10 mouse cellular contexts compared by ENCODE assay signal in the genomic region with DNA sequence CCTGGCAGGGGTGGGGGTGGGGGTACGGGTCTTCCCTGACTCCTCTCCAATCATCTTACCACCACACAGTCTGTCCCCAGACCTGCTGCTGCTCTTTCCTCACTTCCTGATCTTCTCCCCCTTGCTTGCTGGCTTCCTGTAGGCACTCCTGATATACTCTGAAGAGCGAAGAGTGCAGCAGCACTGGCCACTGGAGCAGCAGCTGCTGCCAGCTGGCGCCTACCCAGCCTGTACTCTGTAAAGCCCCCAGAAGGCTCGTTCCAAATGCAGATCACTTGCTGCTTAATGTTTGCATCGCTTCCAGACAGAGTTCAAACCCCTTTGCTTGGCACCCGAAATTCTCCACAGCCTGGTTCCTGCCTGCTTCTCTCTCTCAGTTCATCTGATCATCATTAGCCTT. TPM values are rescaled to one million over a fixed set of nuclear protein-coding genes. Genes with fewer than 3 reads are reported as not detected.
DNase-seq lines count a peak whose midpoint lies in the region; ATAC-seq and TF ChIP-seq lines count a peak whose summit lies in the region.
"Had no signal": no experiment of that assay in that cellular context is flagged by ENCODE, and none has a peak within 500 bp of the region (broad histone marks: within the 10 kb centered on the region; RNA-seq: fewer than 3 reads in every experiment).

No protein-coding gene starts in this region.

- H3K27ac ChIP-seq in lung, embryonic 15.5 days: no peak overlapping the region
- H3K27ac ChIP-seq in forebrain, embryonic 16.5 days (ENCODE audit: low read length): no peak overlapping the region
- no peak overlapping the region for H3K27ac ChIP-seq in neural tube, embryonic 14.5 days (ENCODE audit: low read depth, low read length)
- H3K27ac ChIP-seq: macrophage had no signal

- ATAC-seq in lung, embryonic 15.5 days (ENCODE audit: borderline replicate concordance, extremely low read depth, low FRiP score, low TSS enrichment): peak; percentile 68; the same call in 1 of the 2 replicates
- ATAC-seq in forebrain, embryonic 16.5 days: 0 out of 2 replicates have a peak, but pooled peaks have one; percentile 26
- ATAC-seq in neural tube, embryonic 14.5 days (ENCODE audit: low read depth): peak; percentile 44; the same call in 1 of the 2 replicates

- no peak for TF ChIP-seq CTCF in lung, adult 2 months (IDR thresholded peaks at IDR 0.05; ENCODE audit: insufficient read depth, low read length)

- no peaks in the 10 kb centered on the region for H3K36me3 ChIP-seq in lung, embryonic 15.5 days
- no peaks in the 10 kb centered on the region for H3K36me3 ChIP-seq in forebrain, embryonic 16.5 days (ENCODE audit: control insufficient read depth, insufficient read depth)
- no peaks in the 10 kb centered on the region for H3K36me3 ChIP-seq in neural tube, embryonic 14.5 days (ENCODE audit: control insufficient read depth, insufficient read depth, low read length)

- H3K4me2 ChIP-seq in lung, embryonic 15.5 days: no peak overlapping the region
- H3K4me2 ChIP-seq in forebrain, embryonic 16.5 days (ENCODE audit: low read length): no peak overlapping the region
- H3K4me2 ChIP-seq in neural tube, embryonic 14.5 days (ENCODE audit: low read depth, low read length): no peak overlapping the region; the same call in 1 of the 2 replicates

- H3K4me1 ChIP-seq in lung, embryonic 15.5 days: peaks cover 16% of the 10 kb centered on the region
- peaks cover 4% of the 10 kb centered on the region for H3K4me1 ChIP-seq in lung, adult 2 months (ENCODE audit: control insufficient read depth, insufficient read depth, low read length)
- peaks cover 15% of the 10 kb centered on the region for H3K4me1 ChIP-seq in forebrain, embryonic 16.5 days (replicated peaks; ENCODE audit: control insufficient read depth, insufficient read depth, low read length)
- peaks cover 16% of the 10 kb centered on the region; the same call in 1 of the 2 replicates for H3K4me1 ChIP-seq in neural tube, embryonic 14.5 days (ENCODE audit: control insufficient read depth, insufficient read depth, low read length)

- H3K9me3 ChIP-seq in lung, embryonic 15.5 days: no peaks in the 10 kb centered on the region
- H3K9me3 ChIP-seq in forebrain, embryonic 16.5 days (ENCODE audit: control insufficient read depth, low read length): no peaks in the 10 kb centered on the region
- no peaks in the 10 kb centered on the region for H3K9me3 ChIP-seq in neural tube, embryonic 14.5 days (ENCODE audit: control insufficient read depth, low read length)

- WGBS in lung, embryonic 15.5 days: 37% methylated on average over 6 of the region's 6 CpGs
- WGBS in lung, adult 2 months: 58% methylated on average over 6 of the region's 6 CpGs
- 36% methylated on average over 6 of the region's 6 CpGs for WGBS in forebrain, embryonic 16.5 days
- 46% methylated on average over 6 of the region's 6 CpGs for WGBS in neural tube, embryonic 14.5 days

- no peak for TF ChIP-seq POLR2A in lung, adult 2 months (IDR thresholded peaks at IDR 0.05; ENCODE audit: borderline replicate concordance, extremely low read depth, low read depth, low read length)

- peak; percentile 85 for DNase-seq in heart, adult 11 months
- no peak for DNase-seq in heart, adult 9 months (ENCODE audit: low spot score in 2 of 2)
- no peak for DNase-seq in lung, adult 2 months
- no peak for DNase-seq in cerebellum, adult 9-11 months
- no peak for DNase-seq in left cerebral cortex, adult 11 months (ENCODE audit: low spot score)
- DNase-seq: kidney, adult 11 months had no signal

- H3K4me3 ChIP-seq in lung, embryonic 15.5 days: no peak overlapping the region
- H3K4me3 ChIP-seq in lung, adult 2 months (replicated peaks; ENCODE audit: extremely low read depth, low read depth, low read length): no peak overlapping the region
- no peak overlapping the region for H3K4me3 ChIP-seq in forebrain, embryonic 16.5 days (replicated peaks; ENCODE audit: low read length)
- no peak overlapping the region for H3K4me3 ChIP-seq in neural tube, embryonic 14.5 days (ENCODE audit: low read depth, low read length)

- no peaks in the 10 kb centered on the region for H3K27me3 ChIP-seq in lung, embryonic 15.5 days
- H3K27me3 ChIP-seq in forebrain, embryonic 16.5 days (replicated peaks; ENCODE audit: control insufficient read depth, insufficient read depth, low read length): no peaks in the 10 kb centered on the region
- no peaks in the 10 kb centered on the region for H3K27me3 ChIP-seq in neural tube, embryonic 14.5 days (ENCODE audit: control insufficient read depth, insufficient read depth, low read length)

- H3K9ac ChIP-seq in lung, embryonic 15.5 days: no peak overlapping the region
- no peak overlapping the region for H3K9ac ChIP-seq in forebrain, embryonic 16.5 days (replicated peaks; ENCODE audit: low read depth, low read length)
- H3K9ac ChIP-seq in neural tube, embryonic 14.5 days (replicated peaks; ENCODE audit: low read depth, low read length): no peak overlapping the region

RNA-seq across cellular contexts. Expression of gene Ccdc30, which starts 2.5 kb away (rescaled TPM):
- 5.2 and 5.6 TPM in 2 replicates for polyA plus RNA-seq in lung, embryonic 15.5 days (2015; fragmentation: Nextera tagmentation; extraction: Ambion mirVana)
- polyA plus RNA-seq in lung, adult 2 months (2012; rRNA removed): 3.4 and 4.2 TPM in 2 replicates
- 11.4 and 15.5 TPM in 2 replicates for polyA plus RNA-seq in forebrain, embryonic 16.5 days (2015; fragmentation: Nextera tagmentation; extraction: Ambion mirVana)
- polyA plus RNA-seq in neural tube, embryonic 14.5 days (2014; fragmentation: Nextera tagmentation; extraction: Ambion mirVana): 24.9 and 26.6 TPM in 2 replicates
- polyA plus RNA-seq: macrophage had no signal

RNA-seq across cellular contexts. Expression of gene Ppcs, which starts 9.4 kb away (rescaled TPM):
- 35.1 and 36.2 TPM in 2 replicates for polyA plus RNA-seq in lung, embryonic 15.5 days (2015; fragmentation: Nextera tagmentation; extraction: Ambion mirVana)
- 9.3 and 9.9 TPM in 2 replicates for polyA plus RNA-seq in lung, adult 2 months (2012; rRNA removed)
- polyA plus RNA-seq in forebrain, embryonic 16.5 days (2015; fragmentation: Nextera tagmentation; extraction: Ambion mirVana): 16.2 and 16.4 TPM in 2 replicates
- polyA plus RNA-seq in neural tube, embryonic 14.5 days (2014; fragmentation: Nextera tagmentation; extraction: Ambion mirVana): 22.4 and 27.6 TPM in 2 replicates

RNA-seq across cellular contexts. Expression of gene Zmynd12, which starts 9.8 kb away (rescaled TPM):
- 0.59 and 0.68 TPM in 2 replicates for polyA plus RNA-seq in lung, embryonic 15.5 days (2015; fragmentation: Nextera tagmentation; extraction: Ambion mirVana)
- 5.8 and 6.4 TPM in 2 replicates for polyA plus RNA-seq in lung, adult 2 months (2012; rRNA removed)
- polyA plus RNA-seq in forebrain, embryonic 16.5 days (2015; fragmentation: Nextera tagmentation; extraction: Ambion mirVana): 0.14 and 0.29 TPM in 2 replicates
- 0.32 TPM in 1 of 2 replicates, not detected in the other for polyA plus RNA-seq in neural tube, embryonic 14.5 days (2014; fragmentation: Nextera tagmentation; extraction: Ambion mirVana)
- polyA plus RNA-seq: macrophage had no signal
